Mouse (Mus musculus): ENCODE measurements at regions not wholly inside any gene's neighbourhood (a gene's known extent, or its start where the extent isn't known, plus 50 kb on each side); places are given as distances from the start of the nearest gene placed in this dataset.

- no peak for DNase-seq
Observed at GRCm38 (mm10) chr17:79553850-79554249, 57.8 kb upstream of the Rmdn2 start.

GRCm38 (mm10) chr17:79555593-79555992 is 56.1 kb upstream of the Rmdn2 start:
- no peak for DNase-seq

Measured in cerebellum, adult 18-20 months (tissue).